Mouse (Mus musculus) neural tube, embryonic 13.5 days (tissue): ENCODE measurements around the gene Bcl2l1. TPM values are rescaled to one million over a fixed set of nuclear protein-coding genes. Genes with fewer than 3 reads are reported as not detected.

Experiments
- ATAC-seq: fragments of 200-750 bp; cut with Nextera tagmentation; 2 replicates; pipeline ENCODE4 v1.8.0; 2017; ENCODE audit warnings: low read depth, mild to moderate bottlenecking, moderate TSS enrichment, moderate library complexity
- H3K27ac ChIP-seq: fragments of 300-500 bp; sonication (generic); replicated peaks from 2 replicates; pipeline ENCODE4 v1.5.1; 2015; ENCODE audit warnings: moderate library complexity, mild to moderate bottlenecking, inconsistent platforms
- H3K27me3 ChIP-seq: fragments of 300-500 bp; sonication (generic); 2 replicates; pipeline ENCODE4 v1.6.1; 2015; ENCODE audit warnings: mild to moderate bottlenecking, inconsistent platforms
- H3K36me3 ChIP-seq: fragments of 300-500 bp; sonication (generic); 2 replicates; pipeline ENCODE4 v1.6.1; 2015; ENCODE audit warnings: mild to moderate bottlenecking, inconsistent platforms
- H3K4me1 ChIP-seq: fragments of 300-500 bp; sonication (generic); replicated peaks from 2 replicates; pipeline ENCODE4 v1.6.1; 2015; ENCODE audit warnings: inconsistent platforms
- H3K4me2 ChIP-seq: fragments of 300-500 bp; sonication (generic); 2 replicates; pipeline ENCODE4 v1.6.1; 2015; ENCODE audit warnings: inconsistent platforms, mild to moderate bottlenecking, moderate library complexity
- H3K4me3 ChIP-seq: fragments of 300-500 bp; sonication (generic); 2 replicates; pipeline ENCODE4 v1.5.1; 2015; ENCODE audit warnings: mild to moderate bottlenecking, inconsistent platforms
- H3K9ac ChIP-seq: fragments of 300-500 bp; sonication (generic); 2 replicates; pipeline ENCODE4 v1.6.1; 2015; ENCODE audit warnings: moderate library complexity, mild to moderate bottlenecking, inconsistent platforms
- H3K9me3 ChIP-seq: fragments of 300-500 bp; sonication (generic); 2 replicates; pipeline ENCODE4 v1.6.1; 2016; ENCODE audit warnings: inconsistent platforms
- WGBS: fragments of 180-500 bp; shearing (Covaris S2); methylation state at CpG from one replicate; pipeline ENCODE4 v1.1.7; 2015; 5-methylcytosine and 5-hydroxymethylcytosine counted together
- polyA plus RNA-seq: library from polyadenylated mRNA; unstranded; fragments of >200 nt; fragmentation: Nextera tagmentation; extraction: Ambion mirVana; gene quantifications from 2 replicates; pipeline ENCODE4 v1.2.1, GENCODE M21; 2015

Bcl2l1 gene
- polyA plus RNA-seq, 1 experiment from 2014 or later, result 153 TPM

DNA sequence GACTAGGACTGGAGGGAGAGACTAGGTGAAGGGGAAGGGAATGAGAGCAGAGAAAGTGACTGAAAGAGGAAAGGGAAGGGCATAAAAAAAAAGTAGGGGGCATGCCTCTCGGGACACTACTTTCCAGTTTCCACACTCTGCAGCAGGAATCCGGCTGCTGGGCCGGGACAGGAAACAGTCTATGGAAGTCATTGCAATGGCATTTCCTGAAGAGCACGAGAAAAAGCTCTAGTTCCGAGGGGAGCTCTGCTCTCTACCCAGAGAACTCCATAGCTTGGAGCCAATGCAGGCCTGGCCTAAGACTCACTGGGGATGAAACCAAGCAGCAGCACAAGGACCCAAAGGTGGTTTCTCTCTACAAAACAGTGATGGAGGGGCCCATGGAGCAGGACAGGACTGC, 10.5 kb downstream of the Bcl2l1 start:
- WGBS, result 48% methylated on average over 5 of the region's 5 CpGs
- peaks cover 28% of the 10 kb centered on the region for H3K36me3 ChIP-seq
- H3K27ac ChIP-seq, result peak overlapping the region; percentile 70
- no peak overlapping the region for H3K4me3 ChIP-seq
- no peak overlapping the region for H3K9ac ChIP-seq
- H3K4me2 ChIP-seq, result peak overlapping the region; percentile 4; the same call in 1 of the 2 replicates
- peaks cover 96% of the 10 kb centered on the region for H3K4me1 ChIP-seq
- H3K27me3 ChIP-seq, result no peaks in the 10 kb centered on the region
- peak; percentile 7; the same call in 1 of the 2 replicates for ATAC-seq
- H3K9me3 ChIP-seq, result no peaks in the 10 kb centered on the region

DNA sequence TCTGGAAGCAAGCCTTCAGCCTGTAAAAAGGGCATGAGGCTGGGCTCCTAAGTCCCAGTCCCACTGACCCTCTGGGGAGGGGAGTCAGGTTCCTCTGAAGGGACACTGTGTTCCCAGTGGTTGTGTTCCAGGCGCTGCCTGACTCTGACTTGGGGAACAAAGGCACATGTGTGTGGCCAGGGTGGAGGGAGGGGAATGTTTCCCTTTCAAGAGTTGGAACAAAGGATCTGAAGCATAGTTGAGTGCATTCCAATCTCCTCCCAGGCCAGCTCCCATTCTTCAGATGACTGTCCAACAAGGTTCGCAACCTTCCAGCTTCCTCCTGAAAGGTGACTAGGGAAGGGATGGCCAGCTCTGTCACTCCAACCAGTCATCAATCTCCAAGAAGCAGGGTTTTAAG, 11.2 kb downstream of the Bcl2l1 start:
- H3K9ac ChIP-seq, result no peak overlapping the region
- ATAC-seq, result 0 out of 2 replicates have a peak, but pooled peaks have one; percentile 30

DNA sequence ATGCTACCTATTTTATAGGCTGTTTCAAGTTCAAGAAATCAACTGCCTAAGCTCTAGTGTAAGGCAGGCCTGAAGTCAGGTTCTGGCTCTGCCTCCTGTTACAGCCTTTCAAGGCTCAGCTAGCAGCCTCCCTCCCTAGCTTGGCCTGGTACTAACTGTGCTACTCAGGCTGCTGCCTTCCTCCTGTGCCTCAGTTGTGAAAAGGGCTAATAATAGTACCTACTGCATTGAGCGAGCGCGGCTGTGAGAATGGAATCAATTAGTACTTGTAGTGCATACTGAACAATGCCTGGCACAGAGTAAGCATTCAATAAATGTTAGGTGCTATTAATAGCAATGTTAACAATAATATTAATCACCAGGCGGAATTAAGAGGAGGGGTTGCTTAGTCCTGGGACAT, 11.6 kb downstream of the Bcl2l1 start:
- H3K9ac ChIP-seq, result no peak overlapping the region
- peaks cover 28% of the 10 kb centered on the region for H3K36me3 ChIP-seq
- H3K4me2 ChIP-seq, result no peak overlapping the region
- H3K9me3 ChIP-seq, result no peaks in the 10 kb centered on the region
- no peaks in the 10 kb centered on the region for H3K27me3 ChIP-seq
- ATAC-seq, result no peak
- no peak overlapping the region for H3K4me3 ChIP-seq
- H3K27ac ChIP-seq, result peak overlapping the region; percentile 64
- peaks cover 88% of the 10 kb centered on the region for H3K4me1 ChIP-seq
- 55% methylated on average over 4 of the region's 4 CpGs for WGBS

More for the DNA sequence above, 11.2 kb downstream of the Bcl2l1 start:
- Histone ChIP-seq H3K27ac (peak overlapping the region; percentile 70), H3K4me3 (no peak overlapping the region), H3K4me1 (peaks cover 93% of the 10 kb centered on the region), H3K9me3 (no peaks in the 10 kb centered on the region), H3K36me3 (peaks cover 28% of the 10 kb centered on the region), H3K4me2 (0 out of 2 replicates have a peak overlapping the region, but pooled peaks have one; percentile 4), H3K27me3 (no peaks in the 10 kb centered on the region)
- WGBS, result 14% methylated on average over 2 of the region's 2 CpGs

DNA sequence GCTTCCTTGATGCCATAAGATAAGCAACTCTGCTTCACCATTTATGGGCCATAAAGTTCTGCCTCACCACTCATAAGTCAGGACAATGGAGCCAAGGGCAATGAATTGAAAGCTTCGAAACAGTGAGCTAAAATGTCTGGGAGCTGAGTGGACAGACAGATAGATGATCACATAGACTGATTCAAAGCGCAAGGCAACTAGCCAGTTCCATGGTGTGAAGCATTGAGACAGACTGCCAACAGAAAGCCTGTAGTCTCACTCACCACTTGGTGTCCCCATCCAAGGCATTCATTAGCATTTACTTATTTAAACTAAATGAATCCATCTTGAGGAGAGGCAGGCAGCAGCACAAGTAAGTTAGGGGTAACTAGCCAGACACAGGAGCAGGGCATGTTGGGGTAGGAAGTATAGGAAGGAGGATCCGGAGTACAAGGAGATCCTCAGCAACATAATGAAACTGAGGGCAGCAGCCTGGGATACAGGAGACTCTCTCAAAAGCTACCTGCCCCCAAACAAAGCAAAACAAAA, 12.4 kb downstream of the Bcl2l1 start:
- Histone ChIP-seq H3K36me3 (peaks cover 28% of the 10 kb centered on the region), H3K4me2 (no peak overlapping the region), H3K9ac (no peak overlapping the region), H3K9me3 (no peaks in the 10 kb centered on the region), H3K27ac (peak overlapping the region; percentile 64; the same call in 1 of the 2 replicates), H3K27me3 (no peaks in the 10 kb centered on the region), H3K4me1 (peaks cover 80% of the 10 kb centered on the region), H3K4me3 (no peak overlapping the region)
- ATAC-seq, result no peak
- WGBS, result 96% methylated on average over 3 of the region's 3 CpGs

DNA sequence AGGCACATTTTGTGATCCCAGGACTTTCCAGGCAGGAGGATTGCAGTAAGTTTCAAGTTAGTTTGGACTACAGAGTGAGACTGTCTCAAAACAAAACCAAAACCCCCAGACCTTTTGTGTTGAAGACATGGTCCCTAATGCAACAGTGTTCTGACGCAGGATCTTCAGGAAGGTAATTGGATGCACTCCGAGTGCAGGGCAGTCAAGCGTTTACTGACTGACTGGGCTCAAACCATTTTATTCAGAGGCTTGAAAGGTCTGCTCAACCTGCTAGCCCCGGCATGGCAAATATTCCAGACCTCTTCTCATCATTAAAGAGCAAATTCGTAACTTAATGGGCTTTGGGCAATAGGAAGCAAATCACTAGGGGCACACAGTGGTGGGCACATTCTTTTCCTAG, 12.8 kb downstream of the Bcl2l1 start:
- H3K9me3 ChIP-seq, result no peaks in the 10 kb centered on the region
- H3K4me3 ChIP-seq, result no peak overlapping the region
- H3K9ac ChIP-seq, result no peak overlapping the region
- no peak for ATAC-seq
- no peak overlapping the region for H3K27ac ChIP-seq
- no peak overlapping the region for H3K4me2 ChIP-seq
- peaks cover 28% of the 10 kb centered on the region for H3K36me3 ChIP-seq
- 76% methylated on average over 5 of the region's 5 CpGs for WGBS
- H3K27me3 ChIP-seq, result no peaks in the 10 kb centered on the region
- peaks cover 80% of the 10 kb centered on the region for H3K4me1 ChIP-seq

DNA sequence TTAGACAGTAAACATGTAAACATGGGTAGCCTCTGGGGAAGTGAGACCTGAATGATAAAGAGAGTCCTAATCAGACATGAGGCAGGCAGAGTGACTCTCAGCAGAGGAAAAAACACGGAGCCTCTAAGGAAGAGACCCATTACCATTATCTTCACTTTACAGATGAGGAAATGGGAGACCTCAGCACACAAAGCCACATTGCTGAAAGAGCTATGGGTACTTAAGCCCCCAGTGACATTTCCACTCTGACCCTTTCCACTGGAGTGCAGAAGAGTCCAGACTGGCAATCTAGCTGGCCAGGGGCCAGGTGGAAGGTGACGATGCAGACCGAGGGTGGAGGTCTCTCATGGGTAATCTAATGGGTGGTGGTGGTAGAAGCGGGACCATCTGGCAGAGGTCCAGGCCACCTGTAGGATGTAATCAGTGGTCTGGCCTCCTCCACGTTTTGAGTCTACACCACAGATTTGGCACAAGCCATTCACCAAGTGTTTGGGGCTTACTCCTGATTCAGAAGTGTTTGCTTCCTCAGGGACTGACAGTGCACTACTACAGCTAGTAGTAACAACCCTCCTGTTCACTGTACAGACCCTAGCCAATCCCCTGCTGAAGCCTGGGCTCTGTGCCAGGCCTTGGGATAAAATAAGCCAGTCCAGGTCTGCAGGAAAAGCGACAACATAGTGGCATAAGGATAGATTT, 13.8 kb downstream of the Bcl2l1 start:
- peak overlapping the region; percentile 39; the same call in 1 of the 2 replicates for H3K27ac ChIP-seq

DNA sequence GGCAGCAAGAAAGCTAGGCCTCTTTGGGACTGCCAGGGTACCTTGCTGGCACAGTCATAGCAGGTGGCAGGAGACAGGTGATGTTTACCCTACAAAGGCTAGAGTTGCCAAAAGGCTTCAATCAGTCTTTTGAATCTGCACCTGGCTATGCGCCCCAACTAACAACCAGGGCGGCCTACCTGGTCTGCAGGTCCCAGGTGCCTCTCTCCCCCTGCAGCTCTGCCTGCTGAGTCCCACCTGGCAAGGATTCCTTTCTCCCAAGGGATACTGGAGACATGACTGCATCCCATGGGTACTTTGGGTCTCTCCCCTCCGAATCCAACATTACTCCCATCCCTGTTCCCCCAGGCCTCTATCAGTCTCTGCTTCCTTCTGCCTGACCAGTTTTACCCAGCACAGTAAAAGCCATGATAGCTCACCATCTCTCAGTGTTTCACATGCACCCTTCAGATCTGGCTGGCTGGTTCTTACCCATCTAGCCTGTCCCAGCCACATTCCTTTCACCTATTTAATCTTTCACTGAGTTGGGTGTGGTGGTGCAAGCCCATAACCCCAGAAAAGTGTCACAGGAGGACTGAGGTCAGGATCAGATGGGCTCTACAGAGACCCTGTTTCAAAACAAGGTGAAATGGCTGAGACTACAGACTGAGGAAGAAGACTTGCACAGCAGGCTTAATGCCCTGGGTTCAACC, 14.7 kb downstream of the Bcl2l1 start:
- no peak overlapping the region for H3K4me3 ChIP-seq
- ATAC-seq, result no peak
- no peak overlapping the region for H3K9ac ChIP-seq
- no peaks in the 10 kb centered on the region for H3K27me3 ChIP-seq
- H3K36me3 ChIP-seq, result peaks cover 26% of the 10 kb centered on the region
- peaks cover 78% of the 10 kb centered on the region for H3K4me1 ChIP-seq
- no peaks in the 10 kb centered on the region for H3K9me3 ChIP-seq
- WGBS, result 89% methylated on average over 3 of the region's 3 CpGs
- H3K27ac ChIP-seq, result no peak overlapping the region
- no peak overlapping the region for H3K4me2 ChIP-seq

More for the DNA sequence above, 13.8 kb downstream of the Bcl2l1 start:
- peak overlapping the region; percentile 18; the same call in 1 of the 2 replicates for H3K9ac ChIP-seq
- ATAC-seq, result 0 out of 2 replicates have a peak, but pooled peaks have one; percentile 33
- 38% methylated on average over 6 of the region's 6 CpGs for WGBS
- H3K27me3 ChIP-seq, result no peaks in the 10 kb centered on the region
- peak overlapping the region; percentile 6; the same call in 1 of the 2 replicates for H3K4me2 ChIP-seq
- H3K4me1 ChIP-seq, result peaks cover 80% of the 10 kb centered on the region
- H3K4me3 ChIP-seq, result no peak overlapping the region
- peaks cover 28% of the 10 kb centered on the region for H3K36me3 ChIP-seq
- no peaks in the 10 kb centered on the region for H3K9me3 ChIP-seq

DNA sequence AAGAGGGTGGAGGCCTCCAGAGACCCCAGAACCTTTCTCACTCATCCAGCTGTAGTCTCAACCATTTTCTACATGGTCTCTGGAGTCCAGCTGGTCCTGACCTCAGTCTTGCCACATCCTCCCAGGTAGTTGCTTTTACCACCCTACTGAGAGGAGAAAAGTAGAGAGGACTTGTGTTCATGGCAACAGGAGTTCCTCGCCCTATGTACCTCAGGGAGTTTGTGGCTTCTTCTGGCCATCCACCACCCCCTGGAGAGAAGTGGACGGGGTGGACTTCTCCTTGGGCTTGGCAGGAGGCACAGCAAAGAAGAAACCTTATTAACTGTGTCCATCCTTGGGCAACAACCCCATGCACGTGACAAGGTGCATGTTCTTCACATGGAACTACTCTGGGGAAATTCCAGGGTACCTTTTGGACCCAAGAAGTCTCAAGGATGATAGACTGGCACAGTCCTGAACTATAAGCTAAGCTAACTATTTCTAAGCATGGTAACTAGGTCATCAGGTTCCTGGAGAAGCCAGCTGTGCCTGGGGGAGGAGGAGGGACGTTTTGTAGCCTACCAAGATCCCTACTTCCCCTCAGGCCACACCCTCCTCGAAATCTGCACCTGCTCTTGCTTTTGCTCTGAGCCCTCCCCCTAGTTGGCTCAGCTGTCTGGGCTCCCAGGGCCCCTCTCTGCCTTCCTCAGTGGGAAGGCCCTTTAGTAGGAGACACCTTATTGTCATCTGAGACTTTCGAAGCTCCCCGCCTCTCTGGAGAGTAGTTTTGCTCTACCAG, 15.5 kb downstream of the Bcl2l1 start:
- H3K4me3 ChIP-seq, result no peak overlapping the region
- WGBS, result 68% methylated on average over 7 of the region's 7 CpGs
- ATAC-seq, result no peak
- no peak overlapping the region for H3K27ac ChIP-seq
- H3K4me1 ChIP-seq, result peaks cover 78% of the 10 kb centered on the region
- H3K9me3 ChIP-seq, result no peaks in the 10 kb centered on the region
- no peak overlapping the region for H3K9ac ChIP-seq
- no peak overlapping the region for H3K4me2 ChIP-seq
- H3K27me3 ChIP-seq, result no peaks in the 10 kb centered on the region
- peaks cover 19% of the 10 kb centered on the region for H3K36me3 ChIP-seq

DNA sequence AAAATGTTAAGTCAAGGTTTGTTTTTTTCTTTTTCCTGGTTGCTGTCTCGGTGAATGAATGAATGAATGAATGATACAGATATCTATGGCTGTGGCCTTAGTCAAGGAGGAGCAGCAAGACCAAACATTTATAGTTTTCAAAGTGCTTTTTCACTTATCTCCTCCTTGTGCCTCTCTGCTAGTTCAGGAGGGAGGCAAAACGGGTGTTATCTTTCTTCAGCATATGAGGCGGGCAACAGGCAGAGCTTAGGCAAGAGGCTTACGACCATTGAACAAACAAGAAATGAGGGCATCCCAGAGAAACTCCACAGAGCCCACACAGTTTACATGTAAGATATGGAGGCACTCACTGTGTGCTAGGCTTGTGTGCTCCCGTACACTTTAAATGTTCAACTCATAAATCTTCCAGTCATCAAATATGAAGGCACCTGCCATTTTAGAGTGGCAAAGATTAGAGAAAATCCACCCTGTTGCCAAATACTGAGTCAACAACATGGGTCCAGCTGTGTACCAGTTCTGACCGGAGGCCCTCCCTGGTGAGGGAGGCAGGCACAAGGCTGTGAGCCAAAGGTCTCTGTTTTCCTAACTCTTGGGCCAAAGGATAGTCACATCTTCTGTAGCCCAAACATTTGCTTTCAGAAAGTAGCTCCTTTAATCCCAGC, 17.2 kb downstream of the Bcl2l1 start:
- no peak overlapping the region for H3K4me3 ChIP-seq
- H3K9me3 ChIP-seq, result no peaks in the 10 kb centered on the region
- H3K4me2 ChIP-seq, result no peak overlapping the region
- no peak overlapping the region; the same call in 1 of the 2 replicates for H3K27ac ChIP-seq
- H3K4me1 ChIP-seq, result peaks cover 65% of the 10 kb centered on the region
- no peak for ATAC-seq
- H3K9ac ChIP-seq, result no peak overlapping the region
- H3K27me3 ChIP-seq, result no peaks in the 10 kb centered on the region
- peaks cover 7% of the 10 kb centered on the region for H3K36me3 ChIP-seq
- WGBS, result 86% methylated on average over 6 of the region's 6 CpGs

DNA sequence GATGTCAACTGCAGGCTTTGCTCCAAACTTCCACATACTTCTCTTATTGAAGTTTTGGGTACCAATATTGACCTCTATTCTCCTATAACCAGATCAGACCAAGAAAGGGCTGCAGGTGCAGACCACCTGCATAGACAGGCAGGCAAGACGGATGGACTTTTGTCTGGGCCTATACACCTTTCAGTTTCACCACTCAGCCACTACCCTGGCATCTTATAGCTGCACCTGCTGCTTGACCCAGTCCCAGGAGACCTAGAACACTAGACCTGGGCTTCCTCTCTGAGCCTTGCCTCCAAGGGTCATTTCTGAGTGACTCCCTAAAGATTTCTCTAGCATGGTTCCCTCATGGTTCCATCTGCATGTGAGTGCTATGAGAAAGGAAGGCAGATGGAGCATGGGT, 18.3 kb downstream of the Bcl2l1 start:
- H3K9ac ChIP-seq, result no peak overlapping the region
- H3K9me3 ChIP-seq, result no peaks in the 10 kb centered on the region
- H3K27me3 ChIP-seq, result no peaks in the 10 kb centered on the region
- 96% methylated on average over 1 of the region's 1 CpGs for WGBS
- H3K36me3 ChIP-seq, result no peaks in the 10 kb centered on the region
- ATAC-seq, result no peak
- no peak overlapping the region for H3K27ac ChIP-seq
- no peak overlapping the region for H3K4me2 ChIP-seq
- H3K4me3 ChIP-seq, result no peak overlapping the region
- H3K4me1 ChIP-seq, result peaks cover 54% of the 10 kb centered on the region

DNA sequence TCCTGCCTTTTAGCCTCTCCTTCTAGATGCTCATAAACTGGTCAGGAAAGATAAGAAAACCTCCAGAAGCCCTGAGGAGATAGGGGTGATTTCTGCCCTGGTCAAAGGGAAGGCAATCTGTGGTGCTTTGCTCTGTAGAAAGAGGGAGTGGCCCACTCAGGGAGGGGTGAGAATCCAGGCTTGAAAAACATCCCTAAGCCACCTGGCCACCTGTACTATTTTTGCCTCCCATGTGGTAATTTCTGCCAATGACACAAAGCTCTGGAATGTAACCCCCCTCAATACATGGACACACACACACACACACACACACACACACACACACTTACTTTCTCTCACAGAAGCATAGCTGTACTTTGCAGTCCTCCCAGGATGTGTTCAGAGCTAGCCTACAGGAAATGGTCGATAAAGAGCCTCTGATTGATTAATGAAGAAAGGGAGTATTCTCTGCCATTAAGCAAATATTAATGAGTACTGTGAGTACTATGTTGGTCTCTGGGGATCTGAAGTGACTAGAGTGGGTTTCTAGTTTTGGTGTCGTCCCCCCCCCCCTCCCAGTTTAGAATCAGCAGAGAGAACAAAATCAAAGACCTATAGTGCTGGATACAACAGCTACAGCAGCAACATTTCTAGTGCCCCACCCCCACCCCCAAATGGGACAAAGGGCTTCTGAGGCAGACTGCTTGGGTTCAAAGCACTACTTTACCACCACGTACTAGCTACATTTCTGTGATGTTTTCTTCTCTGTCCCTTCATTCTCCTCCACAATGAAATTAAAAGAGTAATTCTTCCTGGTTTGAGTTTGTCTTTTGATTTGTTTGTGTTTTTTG, 20.0 kb downstream of the Bcl2l1 start:
- H3K9me3 ChIP-seq, result no peaks in the 10 kb centered on the region
- H3K4me2 ChIP-seq, result no peak overlapping the region
- no peak overlapping the region for H3K4me3 ChIP-seq
- WGBS, result 23% methylated on average over 3 of the region's 3 CpGs
- H3K36me3 ChIP-seq, result no peaks in the 10 kb centered on the region
- H3K27ac ChIP-seq, result peak overlapping the region; percentile 29
- H3K9ac ChIP-seq, result no peak overlapping the region
- H3K27me3 ChIP-seq, result no peaks in the 10 kb centered on the region
- peaks cover 42% of the 10 kb centered on the region for H3K4me1 ChIP-seq
- ATAC-seq, result no peak
